Mouse (Mus musculus) hindbrain, embryonic 15.5 days (tissue): ENCODE measurements around the gene Rplp2. TPM values are rescaled to one million over a fixed set of nuclear protein-coding genes. Genes with fewer than 3 reads are reported as not detected.

Experiments
- ATAC-seq: fragments of 200-750 bp; cut with Nextera tagmentation; 2 replicates; pipeline ENCODE4 v1.8.0; 2017; ENCODE audit warnings: low read depth, moderate number of reproducible peaks, moderate TSS enrichment; ENCODE audit not compliant: low FRiP score
- H3K27ac ChIP-seq: fragments of 300-500 bp; sonication (generic); replicated peaks from 2 replicates; pipeline ENCODE4 v1.5.1; 2015; ENCODE audit warnings: mild to moderate bottlenecking, inconsistent platforms
- H3K27me3 ChIP-seq: fragments of 300-500 bp; sonication (generic); 2 replicates; pipeline ENCODE4 v1.6.1; 2015; ENCODE audit warnings: control low read depth, inconsistent platforms
- H3K36me3 ChIP-seq: fragments of 300-500 bp; sonication (generic); 2 replicates; pipeline ENCODE4 v1.6.1; 2015; ENCODE audit warnings: control low read depth, inconsistent platforms
- H3K4me1 ChIP-seq: fragments of 300-500 bp; sonication (generic); replicated peaks from 2 replicates; pipeline ENCODE4 v1.6.1; 2015; ENCODE audit warnings: control low read depth, inconsistent platforms
- H3K4me2 ChIP-seq: fragments of 300-500 bp; sonication (generic); 2 replicates; pipeline ENCODE4 v1.6.1; 2015; ENCODE audit warnings: moderate library complexity, mild to moderate bottlenecking, inconsistent platforms
- H3K4me3 ChIP-seq: fragments of 300-500 bp; sonication (generic); 2 replicates; pipeline ENCODE4 v1.5.1; 2015; ENCODE audit warnings: mild to moderate bottlenecking, inconsistent platforms
- H3K9ac ChIP-seq: fragments of 300-500 bp; sonication (generic); 2 replicates; pipeline ENCODE4 v1.6.1; 2015; ENCODE audit warnings: inconsistent platforms
- H3K9me3 ChIP-seq: fragments of 300-500 bp; sonication (generic); 2 replicates; pipeline ENCODE4 v1.6.1; 2016; ENCODE audit warnings: control low read depth, inconsistent platforms
- WGBS: fragments of 180-500 bp; shearing (Covaris S2); methylation state at CpG from one replicate; pipeline ENCODE4 v1.1.7; 2015; 5-methylcytosine and 5-hydroxymethylcytosine counted together
- polyA plus RNA-seq: library from polyadenylated mRNA; unstranded; fragments of >200 nt; fragmentation: Nextera tagmentation; extraction: Ambion mirVana; gene quantifications from 2 replicates; pipeline ENCODE4 v1.2.1, GENCODE M21; 2015

Gene Rplp2
- polyA plus RNA-seq, 1 experiment from 2014 or later: 674 TPM

DNA sequence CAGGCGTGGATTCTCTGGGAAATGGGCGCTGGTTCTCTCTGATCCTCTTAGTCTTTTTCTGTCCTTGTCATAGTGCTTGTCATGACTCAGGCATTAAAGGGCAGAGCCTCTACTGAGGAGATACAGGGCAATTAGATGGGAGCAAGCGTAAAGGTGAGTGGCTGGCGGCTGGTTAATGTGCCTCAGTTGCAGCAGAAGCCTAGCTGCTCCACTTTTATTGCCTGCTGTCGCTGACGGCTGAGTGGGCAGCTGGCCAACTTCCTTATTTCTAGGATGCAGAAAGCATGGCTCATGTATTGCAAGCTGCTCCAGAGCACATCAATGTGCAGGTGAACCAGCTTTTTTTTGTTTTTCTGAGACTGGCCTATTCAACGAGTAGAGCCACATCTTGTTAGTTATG, 28.2 kb upstream of the Rplp2 start:
- no peaks in the 10 kb centered on the region for H3K9me3 ChIP-seq
- no peaks in the 10 kb centered on the region for H3K27me3 ChIP-seq
- H3K9ac ChIP-seq: no peak overlapping the region
- no peaks in the 10 kb centered on the region for H3K36me3 ChIP-seq
- peaks cover 5% of the 10 kb centered on the region for H3K4me1 ChIP-seq
- H3K4me2 ChIP-seq: no peak overlapping the region
- no peak overlapping the region for H3K4me3 ChIP-seq
- ATAC-seq: no peak
- 68% methylated on average over 7 of the region's 7 CpGs for WGBS
- H3K27ac ChIP-seq: no peak overlapping the region

DNA sequence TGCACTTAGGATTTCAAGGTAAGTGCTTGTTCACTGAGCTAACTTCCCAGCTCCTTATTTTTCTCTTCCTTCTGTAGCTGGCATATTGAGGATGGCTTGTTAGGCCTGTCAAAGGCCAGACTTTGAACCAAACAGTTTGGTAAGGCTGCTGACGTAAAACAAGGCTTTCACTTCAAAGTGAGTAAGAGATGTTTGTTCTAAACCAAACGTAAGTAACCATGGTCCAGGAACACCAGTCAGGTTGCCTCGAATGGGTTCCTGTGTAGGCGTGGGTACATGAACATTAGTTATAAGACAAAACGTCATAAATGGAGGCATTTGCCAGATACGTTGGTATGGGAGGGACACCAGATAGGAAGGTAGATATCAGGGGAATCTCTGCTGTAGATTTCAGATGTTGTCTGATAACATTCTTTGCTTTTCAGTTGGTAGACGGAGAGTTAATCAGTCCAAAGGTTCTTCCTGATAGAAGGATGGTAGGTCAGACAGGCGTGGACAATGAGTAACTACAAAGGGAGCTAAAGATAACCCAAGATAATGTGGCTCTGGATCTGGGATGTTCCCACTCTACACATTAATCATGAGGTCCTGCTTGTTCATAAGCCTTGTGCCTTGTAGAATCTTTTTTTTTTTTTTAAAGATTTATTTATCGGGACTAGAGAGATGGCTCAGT, 27.0 kb upstream of the Rplp2 start:
- H3K9ac ChIP-seq: no peak overlapping the region
- no peaks in the 10 kb centered on the region for H3K4me1 ChIP-seq
- no peak overlapping the region for H3K4me3 ChIP-seq
- no peak overlapping the region for H3K27ac ChIP-seq
- 91% methylated on average over 9 of the region's 9 CpGs for WGBS
- H3K9me3 ChIP-seq: no peaks in the 10 kb centered on the region
- ATAC-seq: no peak
- H3K27me3 ChIP-seq: no peaks in the 10 kb centered on the region
- H3K4me2 ChIP-seq: no peak overlapping the region
- H3K36me3 ChIP-seq: no peaks in the 10 kb centered on the region

DNA sequence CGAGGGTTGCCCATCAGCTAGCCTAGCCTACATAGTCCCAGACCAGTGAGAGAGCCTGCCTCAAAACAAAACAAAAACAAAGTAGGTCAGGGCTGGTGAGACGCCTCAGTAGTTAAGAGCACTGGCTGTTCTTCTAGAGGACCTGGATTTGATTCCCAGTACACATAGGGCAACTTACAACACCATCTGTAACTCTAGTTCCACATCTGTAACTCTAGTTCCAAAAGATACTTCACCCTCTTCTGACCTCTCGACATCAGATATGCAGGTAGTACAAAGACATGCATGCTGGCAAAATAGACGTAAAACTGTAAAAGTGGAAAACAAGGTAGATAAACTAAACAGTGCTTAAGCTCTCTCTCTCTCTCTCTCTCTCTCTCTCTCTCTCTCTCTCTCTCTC, 23.4 kb upstream of the Rplp2 start:
- ATAC-seq: no peak
- 75% methylated on average over 4 of the region's 4 CpGs for WGBS
- no peaks in the 10 kb centered on the region for H3K9me3 ChIP-seq

DNA sequence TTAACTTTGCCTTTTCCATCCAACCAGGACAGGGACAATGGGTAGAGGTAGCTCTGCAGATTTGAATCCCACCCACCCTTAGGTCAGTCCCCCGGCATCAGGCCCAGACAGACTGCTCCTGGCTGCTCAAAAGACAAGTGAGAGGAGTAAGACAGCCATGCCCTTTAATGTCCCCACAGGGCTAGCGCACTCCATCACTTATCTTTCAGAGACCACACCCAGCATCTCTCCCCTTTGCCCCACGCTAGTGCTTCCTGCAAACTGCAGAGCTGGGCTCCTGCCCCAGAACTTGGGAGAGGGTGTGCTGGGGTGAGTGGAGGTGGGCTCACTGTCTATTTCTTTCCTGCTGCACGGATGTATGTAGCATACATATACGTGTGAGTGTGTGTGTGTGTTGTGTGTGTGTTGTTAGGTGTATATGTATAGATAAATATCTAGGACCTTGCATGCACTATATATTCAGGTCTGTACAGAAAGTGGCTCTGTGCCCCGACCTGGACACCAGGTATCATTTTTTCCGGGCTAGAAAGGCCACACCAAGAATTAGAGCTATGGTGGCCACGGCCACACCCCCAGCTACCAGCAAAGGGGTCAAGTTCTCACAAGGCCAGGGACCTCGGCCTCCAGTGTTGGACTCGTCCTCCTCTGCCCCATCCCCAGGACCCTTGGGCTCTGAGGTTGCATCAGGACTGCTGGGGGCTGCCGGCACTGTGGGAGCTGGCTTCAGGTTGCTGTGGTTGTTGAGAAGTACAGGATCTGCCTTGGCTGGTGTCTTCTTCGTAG, 20.0 kb upstream of the Rplp2 start:
- Histone ChIP-seq H3K27ac (no peak overlapping the region), H3K4me2 (no peak overlapping the region), H3K27me3 (no peaks in the 10 kb centered on the region), H3K9ac (no peak overlapping the region), H3K36me3 (peaks cover 26% of the 10 kb centered on the region), H3K4me3 (no peak overlapping the region), H3K9me3 (no peaks in the 10 kb centered on the region), H3K4me1 (peaks cover 24% of the 10 kb centered on the region)
- 90% methylated on average over 12 of the region's 12 CpGs for WGBS
- no peak for ATAC-seq

More for the DNA sequence above, 23.4 kb upstream of the Rplp2 start:
- Histone ChIP-seq H3K36me3 (peaks cover 6% of the 10 kb centered on the region; the same call in 1 of the 2 replicates), H3K27ac (no peak overlapping the region), H3K9ac (no peak overlapping the region), H3K4me2 (no peak overlapping the region), H3K4me3 (no peak overlapping the region), H3K4me1 (peaks cover 9% of the 10 kb centered on the region), H3K27me3 (no peaks in the 10 kb centered on the region)

DNA sequence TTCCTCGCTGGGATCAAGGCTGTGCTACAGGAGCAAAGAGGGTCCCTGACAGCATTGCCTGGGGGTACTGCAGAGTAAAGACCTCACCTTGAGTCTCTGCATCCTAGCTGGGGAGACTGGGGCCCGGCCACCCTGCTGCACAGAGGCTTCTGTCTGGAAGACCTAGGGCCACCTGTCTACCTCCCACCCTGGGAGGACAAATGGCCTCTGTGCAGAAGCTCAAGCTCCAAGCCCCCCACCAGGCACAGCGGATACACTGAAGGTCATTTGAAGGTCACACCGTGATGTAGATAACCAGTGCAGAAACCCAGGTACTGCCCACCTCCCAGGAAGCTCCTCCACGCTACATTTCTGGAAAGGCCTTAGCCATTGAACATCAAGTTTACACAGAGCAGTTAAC, 18.5 kb upstream of the Rplp2 start:
- no peak for ATAC-seq
- Histone ChIP-seq H3K9me3 (no peaks in the 10 kb centered on the region), H3K36me3 (peaks cover 36% of the 10 kb centered on the region), H3K27ac (peak overlapping the region; percentile 82), H3K4me3 (peak overlapping the region; percentile 52), H3K4me1 (peaks cover 40% of the 10 kb centered on the region), H3K4me2 (peak overlapping the region; percentile 65), H3K9ac (peak overlapping the region; percentile 66), H3K27me3 (no peaks in the 10 kb centered on the region)
- WGBS: 52% methylated on average over 5 of the region's 5 CpGs

DNA sequence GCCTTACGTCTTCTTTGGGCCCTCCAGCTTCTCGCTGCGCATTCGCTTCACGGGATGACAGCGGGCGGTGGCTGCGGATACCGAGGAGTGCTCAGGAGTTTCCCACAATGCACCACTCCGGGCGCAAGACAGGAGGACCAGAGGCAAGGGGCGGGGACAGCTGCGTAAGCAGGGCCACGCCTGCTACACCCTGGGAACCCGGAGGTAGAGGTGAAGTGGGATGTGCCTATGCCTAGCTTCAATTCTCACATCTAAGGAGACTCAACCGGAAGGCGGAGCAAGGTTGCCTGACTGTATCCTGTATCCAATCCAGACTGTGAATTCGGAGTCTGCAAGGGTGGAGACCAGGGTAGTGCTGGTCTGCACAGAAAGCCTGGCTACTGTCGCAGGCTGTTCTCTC, 17.9 kb upstream of the Rplp2 start, which contains the start of gene Cend1:
TSS of gene Cend1 (minus strand) at position 182 of the 400 bp plus-strand sequence.
- Histone ChIP-seq H3K4me2 (peak within 1 kb of the TSS; percentile 65), H3K27ac (peak within 1 kb of the TSS; percentile 82), H3K4me1 (peaks cover 46% of the 10 kb centered on the region), H3K36me3 (peaks cover 36% of the 10 kb centered on the region), H3K27me3 (no peaks in the 10 kb centered on the region), H3K9me3 (no peaks in the 10 kb centered on the region), H3K4me3 (peak within 1 kb of the TSS; percentile 52), H3K9ac (peak within 1 kb of the TSS; percentile 66)
- WGBS: 2% methylated on average over 19 of the region's 19 CpGs
- peak; percentile 86 for ATAC-seq

DNA sequence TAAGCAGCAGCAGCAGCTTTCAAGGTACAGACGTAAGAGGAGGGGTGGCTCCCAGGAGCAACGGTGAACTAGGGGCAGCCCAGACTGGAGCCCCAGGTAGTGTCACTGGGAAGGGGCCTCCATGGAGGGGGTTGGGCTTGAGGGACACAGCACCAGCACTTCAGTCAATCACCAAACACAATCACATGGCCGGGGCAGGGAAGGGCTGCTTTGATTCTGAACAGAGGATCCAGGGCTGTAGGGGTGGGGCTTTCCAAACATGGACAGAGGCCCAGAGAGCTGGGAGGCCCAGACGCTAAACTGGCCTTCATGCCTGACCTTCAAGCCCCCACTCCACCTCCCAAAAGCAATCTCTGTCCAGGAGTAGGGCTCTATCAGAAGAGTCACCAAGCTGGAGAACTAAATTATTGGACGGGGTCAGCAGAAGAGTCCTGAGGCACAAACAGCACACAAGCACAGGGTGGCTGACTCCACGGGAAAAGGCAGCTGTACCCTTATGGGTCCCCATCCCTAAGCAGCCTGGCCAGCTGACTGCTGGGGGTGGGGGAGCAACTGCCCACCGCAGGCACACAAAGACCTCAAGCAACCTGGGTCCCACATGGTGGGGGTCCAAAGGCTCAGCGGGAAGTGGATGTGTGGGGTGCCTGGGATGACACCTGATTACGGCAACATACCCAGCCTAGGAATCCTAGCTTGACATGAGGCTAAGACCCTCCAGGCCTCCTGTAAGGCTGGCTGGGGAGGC, 17.2 kb upstream of the Rplp2 start:
- H3K4me2 ChIP-seq: peak overlapping the region; percentile 65
- H3K27me3 ChIP-seq: no peaks in the 10 kb centered on the region
- peak; percentile 23; the same call in 1 of the 2 replicates for ATAC-seq
- H3K4me1 ChIP-seq: peaks cover 53% of the 10 kb centered on the region
- peak overlapping the region; percentile 82 for H3K27ac ChIP-seq
- no peaks in the 10 kb centered on the region for H3K9me3 ChIP-seq
- 58% methylated on average over 9 of the region's 9 CpGs for WGBS
- H3K36me3 ChIP-seq: peaks cover 36% of the 10 kb centered on the region
- H3K4me3 ChIP-seq: peak overlapping the region; percentile 52
- no peak overlapping the region for H3K9ac ChIP-seq

DNA sequence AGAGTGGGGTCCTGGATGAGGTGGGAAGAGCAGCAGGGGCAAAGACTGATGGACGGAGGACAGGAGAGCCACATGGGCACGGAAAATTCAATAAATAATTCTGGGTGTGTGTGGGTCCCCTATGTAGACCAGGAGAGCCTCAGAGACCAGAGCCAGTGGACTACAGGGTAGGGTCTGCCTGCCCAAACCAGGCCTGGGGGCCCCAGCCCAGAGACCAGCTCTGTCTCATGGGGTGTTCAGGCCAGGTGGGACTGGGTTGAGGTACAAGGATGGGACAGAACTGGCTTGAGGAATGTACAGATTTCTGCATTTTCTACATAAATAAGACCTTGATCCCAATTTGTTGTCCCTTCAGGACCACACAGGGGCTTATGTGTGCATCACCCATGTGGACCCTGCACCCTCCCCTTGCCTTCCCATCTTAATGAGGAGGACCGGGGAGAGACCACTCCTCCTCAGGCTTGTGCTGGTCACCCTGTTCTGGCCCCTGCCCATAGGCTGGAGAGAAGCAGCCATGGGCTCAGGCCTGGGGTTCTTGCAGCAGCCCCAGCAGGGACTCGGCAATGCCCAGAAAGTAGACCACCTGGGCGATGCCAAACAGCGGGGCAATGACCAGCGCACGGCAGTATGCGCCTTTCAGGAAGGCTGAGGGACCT, 16.5 kb upstream of the Rplp2 start:
- Histone ChIP-seq H3K4me1 (peaks cover 60% of the 10 kb centered on the region), H3K9me3 (no peaks in the 10 kb centered on the region), H3K4me2 (no peak overlapping the region), H3K4me3 (no peak overlapping the region), H3K9ac (no peak overlapping the region), H3K27ac (no peak overlapping the region), H3K36me3 (peaks cover 36% of the 10 kb centered on the region), H3K27me3 (no peaks in the 10 kb centered on the region)
- no peak for ATAC-seq
- 93% methylated on average over 9 of the region's 9 CpGs for WGBS

DNA sequence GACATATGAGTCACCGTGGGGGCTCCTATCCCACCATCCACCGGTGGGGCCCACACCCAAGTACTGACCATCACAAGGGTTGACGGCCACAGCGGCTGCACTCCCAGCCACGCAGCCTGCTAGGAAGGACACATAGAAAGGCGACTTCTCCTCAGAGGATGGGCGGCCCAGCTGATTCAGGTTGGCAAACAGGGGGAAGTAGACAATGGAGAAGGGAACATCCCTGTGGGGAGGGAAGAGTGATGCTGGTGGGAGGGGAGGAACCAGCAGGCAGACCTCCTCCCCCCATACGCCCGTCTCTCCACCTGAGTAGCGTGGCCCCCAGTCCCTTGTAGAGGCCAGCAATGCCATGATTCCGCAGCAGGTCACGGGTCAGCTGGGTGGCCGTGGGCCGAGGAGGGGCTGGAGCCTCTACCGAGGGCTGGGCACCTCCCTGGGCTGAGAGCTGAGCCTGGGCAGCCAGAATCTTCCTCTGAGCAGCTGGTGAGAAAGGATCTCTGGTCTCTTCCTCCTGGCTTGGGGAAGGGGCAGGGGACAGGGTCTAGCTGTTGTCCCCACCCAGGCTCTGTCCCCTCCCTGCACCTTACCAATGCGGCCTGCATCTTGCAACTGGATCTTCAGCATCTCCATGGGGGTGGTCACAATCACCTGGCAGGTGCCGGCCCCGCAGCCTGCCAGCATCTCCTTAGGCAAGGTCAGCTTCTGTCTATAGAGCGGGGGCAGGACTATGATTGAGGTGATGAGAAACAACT, 15.6 kb upstream of the Rplp2 start:
- no peak for ATAC-seq
- Histone ChIP-seq H3K36me3 (peaks cover 36% of the 10 kb centered on the region), H3K27ac (no peak overlapping the region), H3K9me3 (no peaks in the 10 kb centered on the region), H3K4me2 (no peak overlapping the region), H3K4me3 (no peak overlapping the region), H3K9ac (no peak overlapping the region), H3K4me1 (peaks cover 69% of the 10 kb centered on the region), H3K27me3 (no peaks in the 10 kb centered on the region)
- 96% methylated on average over 19 of the region's 19 CpGs for WGBS

DNA sequence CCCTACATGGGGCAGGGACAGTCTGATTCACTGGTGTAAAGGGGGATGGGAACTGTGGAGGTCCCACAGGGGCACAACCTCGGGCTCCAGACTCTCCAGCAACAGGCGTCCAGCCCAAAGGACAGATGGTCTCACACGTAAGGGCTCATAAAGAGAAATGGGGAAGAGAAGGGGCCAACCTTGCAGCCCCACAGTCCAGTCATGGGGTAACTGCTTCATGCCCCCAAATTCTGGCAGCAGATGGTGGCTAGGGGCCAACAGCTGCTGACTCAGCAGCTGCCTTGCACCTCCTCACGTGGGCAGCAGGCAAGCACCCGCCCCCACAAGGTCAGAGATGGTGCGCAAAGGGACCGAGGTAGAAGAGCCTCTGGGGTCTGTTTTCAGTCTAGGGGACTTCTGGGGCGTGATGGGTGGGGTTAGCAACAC, 15.0 kb upstream of the Rplp2 start:
- Histone ChIP-seq H3K9ac (no peak overlapping the region), H3K4me3 (no peak overlapping the region), H3K4me1 (peaks cover 74% of the 10 kb centered on the region), H3K27ac (no peak overlapping the region), H3K36me3 (peaks cover 36% of the 10 kb centered on the region), H3K4me2 (no peak overlapping the region), H3K9me3 (no peaks in the 10 kb centered on the region), H3K27me3 (no peaks in the 10 kb centered on the region)
- WGBS: 83% methylated on average over 8 of the region's 8 CpGs
- no peak for ATAC-seq
